Mouse (Mus musculus) retina, postnatal 7 days (tissue): ENCODE measurements around the gene Hikeshi.

Source experiments
- DNase-seq: peaks from one replicate; pipeline ENCODE4 v3.0.0-alpha.2; 2012; ENCODE audit warnings: low read depth, low spot score

Hikeshi gene

DNA sequence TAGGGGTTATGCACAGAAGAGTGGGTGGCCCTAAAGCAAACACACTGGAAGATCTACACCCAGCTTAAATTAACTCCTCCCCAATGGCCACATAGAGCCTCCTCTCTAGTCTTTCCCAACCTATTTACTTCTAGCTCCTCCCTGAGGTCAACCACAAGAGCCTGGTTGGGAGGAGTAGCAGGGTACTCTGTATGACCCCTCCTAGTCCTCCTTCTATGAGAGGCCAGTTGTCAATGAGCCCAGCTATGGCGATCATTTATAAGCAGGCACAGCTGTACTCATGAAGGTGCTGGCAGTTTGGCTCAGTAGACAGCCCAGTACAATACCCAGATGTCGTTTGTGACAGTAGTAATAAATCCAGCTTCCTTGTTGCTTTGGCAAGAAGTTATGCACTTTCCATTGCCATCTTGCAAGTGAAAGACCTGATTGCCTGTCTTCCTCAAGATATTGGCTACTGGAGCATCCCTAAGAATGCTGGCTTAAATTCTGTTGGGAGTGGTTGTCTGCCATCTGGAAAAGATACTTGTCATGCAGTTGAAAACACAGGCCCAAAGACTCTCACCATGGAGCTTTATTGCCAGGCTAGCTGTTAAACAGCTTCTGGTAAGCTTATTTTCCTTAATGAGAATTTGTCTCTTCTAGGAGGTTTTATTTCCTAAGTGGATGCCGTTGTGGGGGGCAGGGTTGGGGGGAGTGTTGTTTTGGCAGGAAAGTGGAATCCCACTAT is 27.4 kb downstream of the Hikeshi start:
- DNase-seq = no peak

DNA sequence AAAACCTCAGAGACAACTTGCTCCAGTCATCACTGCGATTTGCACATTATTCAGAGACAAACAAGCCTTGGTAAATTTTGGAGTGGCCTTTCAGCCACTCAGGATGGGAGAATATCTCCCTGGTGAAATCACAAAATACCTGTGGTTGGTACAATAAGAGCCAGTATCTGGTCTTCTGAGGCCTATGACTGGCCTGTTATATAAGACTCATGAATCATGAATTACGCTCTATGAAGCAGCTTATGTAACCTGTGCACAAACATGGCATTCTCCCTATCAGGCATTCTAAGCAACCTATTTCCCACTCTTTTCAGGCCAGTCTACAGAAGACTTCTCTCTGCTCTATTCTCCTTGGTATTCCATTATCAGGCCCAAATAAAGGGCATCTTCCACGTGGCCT is 28.6 kb downstream of the Hikeshi start:
- no peak for DNase-seq

DNA sequence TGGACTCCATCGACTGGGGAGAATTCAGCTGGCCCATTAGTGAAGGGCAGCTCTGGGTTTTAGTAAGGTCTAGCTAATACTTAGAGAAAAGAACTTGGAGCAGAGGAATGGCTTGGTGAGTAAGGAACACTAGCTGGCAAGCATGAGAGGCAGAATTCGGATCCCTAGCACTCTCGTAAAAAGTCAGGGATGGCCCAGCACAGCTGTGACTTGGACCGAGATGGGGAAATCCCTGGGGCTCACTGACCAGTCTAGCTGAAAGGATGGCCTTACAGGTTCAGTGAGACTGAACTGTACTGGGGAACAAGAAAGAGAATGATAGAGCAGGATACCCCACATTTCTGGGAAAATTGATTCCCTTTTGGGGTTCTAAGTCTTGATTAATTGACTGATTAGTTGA is 31.3 kb downstream of the Hikeshi start:
- no peak for DNase-seq

DNA sequence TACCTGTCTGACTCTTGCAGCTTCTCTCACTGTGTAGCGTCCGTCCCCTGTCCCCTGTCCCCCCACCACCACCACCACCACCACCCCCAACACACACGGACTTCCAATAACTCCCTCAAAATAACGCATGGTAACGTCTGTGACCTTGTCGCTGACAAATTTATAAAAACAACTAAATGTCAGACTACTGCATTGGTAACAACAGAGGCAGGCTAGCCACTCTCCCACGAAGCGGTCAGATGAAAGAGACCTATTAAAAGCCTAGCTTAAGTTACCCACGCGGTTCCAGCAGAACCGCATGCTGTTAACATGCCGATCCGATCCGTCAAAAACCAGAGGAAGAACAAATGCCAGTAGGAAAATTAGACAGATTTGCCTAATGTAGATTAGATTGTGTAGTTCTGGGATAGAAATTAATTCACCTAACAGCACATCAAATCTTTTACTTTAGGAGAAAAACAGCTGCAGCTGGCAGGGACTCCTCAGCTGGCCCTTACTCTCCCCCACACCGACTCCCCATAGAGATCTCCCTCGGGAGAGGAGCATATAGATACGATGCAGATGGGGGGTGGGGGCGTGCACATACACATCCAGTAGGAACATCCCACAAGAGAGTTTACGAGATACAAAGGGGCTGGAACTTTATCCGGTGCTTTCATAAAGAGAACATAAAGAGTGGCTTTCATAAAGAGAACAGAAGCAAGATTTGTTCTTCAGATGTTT is 31.9 kb downstream of the Hikeshi start:
- no peak for DNase-seq

DNA sequence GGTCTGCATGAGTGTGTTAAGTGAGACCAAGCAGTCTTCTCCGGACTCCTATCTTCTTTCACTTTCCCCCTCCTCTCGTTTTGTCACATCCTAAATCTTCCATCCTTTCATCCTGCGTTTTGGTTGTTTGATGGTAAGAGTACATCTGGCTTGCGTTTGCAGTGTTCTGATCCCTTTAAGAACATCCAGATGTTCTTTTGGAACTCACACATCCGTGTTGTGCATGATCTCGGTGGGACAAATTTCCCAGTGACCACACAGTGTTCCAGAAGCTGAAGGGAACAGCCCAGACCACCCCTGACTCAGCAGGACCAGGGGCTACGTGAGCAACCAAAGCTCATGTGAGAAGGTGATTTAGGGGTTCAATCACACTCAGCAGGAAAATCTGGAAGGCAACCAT is 32.6 kb downstream of the Hikeshi start:
- no peak for DNase-seq

DNA sequence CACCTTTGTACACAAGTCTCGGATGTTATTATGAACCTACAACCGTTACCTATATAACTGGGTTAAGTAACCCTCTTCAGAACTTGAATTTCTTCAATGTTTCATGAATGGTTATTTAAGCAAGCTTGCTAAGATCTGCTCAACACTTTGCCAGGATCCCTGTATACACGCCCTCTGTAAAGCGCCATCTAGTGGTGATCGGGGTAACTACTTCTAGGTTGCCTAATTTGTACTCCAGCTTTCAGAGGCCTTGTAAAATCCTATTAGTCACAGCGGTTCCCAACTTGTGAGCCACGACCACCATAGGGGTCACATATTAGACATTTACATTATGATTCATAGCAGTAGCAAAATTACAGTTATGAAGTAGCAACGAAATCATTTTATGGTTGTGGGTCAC is 33.1 kb downstream of the Hikeshi start:
- DNase-seq = peak; percentile 50

DNA sequence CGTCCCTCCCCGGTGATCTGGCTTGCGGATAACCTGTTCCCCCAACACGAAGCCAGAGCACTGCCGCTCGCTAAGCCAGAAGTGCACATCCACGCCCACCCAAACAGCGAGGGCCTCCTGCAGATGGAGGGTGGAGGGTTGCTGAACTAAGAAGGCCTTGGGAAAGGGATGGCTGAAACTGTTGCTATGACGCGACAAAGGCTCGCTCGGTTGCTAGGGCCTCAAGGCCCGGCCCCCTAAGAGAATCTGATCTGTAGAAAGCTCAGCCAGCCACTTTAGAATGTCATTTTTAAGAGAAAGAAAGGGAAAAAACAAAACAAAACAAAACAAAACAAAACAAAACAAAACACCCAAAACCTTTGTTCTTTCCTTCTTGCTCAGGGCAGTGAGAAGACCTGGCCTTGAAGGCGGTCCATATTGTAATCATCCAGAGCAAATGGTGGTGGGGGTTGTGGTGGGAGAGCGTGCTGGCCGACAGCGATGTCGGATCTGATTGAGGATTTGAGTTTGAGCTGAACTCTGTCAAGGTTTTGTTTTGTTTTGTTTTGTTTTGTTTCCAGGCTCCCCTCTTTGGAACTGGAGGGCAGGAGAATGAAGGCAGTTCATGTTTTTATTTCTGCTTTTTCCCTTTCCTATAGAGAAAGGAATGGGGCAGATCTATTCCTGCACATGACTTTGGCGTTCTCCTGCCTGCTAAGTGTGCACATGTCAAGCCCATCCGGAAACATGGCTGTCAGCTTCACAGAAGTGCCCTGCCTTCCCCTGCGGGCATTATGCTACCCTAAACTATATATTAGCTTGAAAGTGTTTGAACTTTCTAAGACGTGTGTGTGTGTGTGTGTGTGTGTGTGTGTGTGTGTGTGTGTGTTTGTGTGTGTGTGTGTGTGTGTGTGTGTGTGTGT is 37.3 kb downstream of the Hikeshi start, which contains the start of gene Ccdc81:
Gene Ccdc81, minus strand, starts transcription at position 188 of the 902 bp plus-strand sequence.
- DNase-seq = no peak

DNA sequence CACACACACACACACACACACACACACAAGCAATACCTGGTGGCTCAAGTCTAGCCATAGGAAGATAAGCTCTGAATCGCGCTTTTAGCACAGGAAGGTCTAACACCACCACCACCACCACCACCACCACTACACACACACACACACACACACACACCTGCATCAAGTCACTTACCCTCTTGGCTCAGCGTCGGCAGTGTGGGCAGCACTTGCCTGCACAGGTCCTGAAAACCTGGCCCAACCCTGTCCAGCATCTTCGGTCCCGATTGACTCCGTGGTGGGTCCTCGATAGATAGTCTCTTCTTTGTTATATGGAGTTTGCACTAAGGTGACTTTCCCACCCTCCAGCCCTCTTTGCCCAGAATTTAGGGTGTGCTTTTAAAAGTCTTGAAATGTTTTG is 38.0 kb downstream of the Hikeshi start:
- no peak for DNase-seq

DNA sequence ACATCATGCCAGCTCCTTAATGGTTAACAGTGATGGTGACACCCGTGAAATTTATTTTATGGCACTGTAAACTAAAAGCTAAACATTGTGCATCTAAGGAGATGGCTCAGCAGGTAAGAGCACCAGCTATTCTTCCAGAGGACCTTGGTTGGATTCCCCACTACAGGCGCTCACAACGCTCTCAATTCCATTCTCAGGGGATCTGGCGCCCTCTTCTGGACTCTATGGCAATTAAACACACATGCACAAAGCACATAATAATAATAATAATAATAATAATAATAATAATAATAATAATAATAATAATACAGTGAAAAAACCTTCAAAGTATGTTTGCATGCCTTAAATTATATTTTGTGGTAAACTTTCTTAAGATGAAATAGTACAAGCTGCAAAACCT is 49.1 kb downstream of the Hikeshi start:
- DNase-seq = no peak

DNA sequence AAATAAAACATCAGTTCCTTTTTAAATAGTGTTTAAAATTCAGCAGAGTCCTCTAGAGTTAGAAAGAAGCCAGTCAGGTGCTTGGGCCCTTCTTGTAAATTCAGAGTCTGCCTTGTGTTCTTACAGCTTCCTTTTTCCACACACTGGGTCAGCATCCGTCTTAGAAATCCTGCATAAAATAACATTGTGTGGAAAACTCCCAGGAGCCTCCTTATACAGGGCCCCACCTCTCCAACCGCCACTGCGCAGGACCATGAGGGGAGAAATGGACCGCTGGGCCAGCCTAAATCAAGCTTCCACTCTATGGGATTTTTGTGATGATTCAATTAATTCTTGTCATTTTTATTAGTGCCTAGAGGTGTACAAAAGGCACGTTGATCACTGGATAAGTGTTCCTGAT is 49.6 kb downstream of the Hikeshi start:
- DNase-seq = no peak

DNA sequence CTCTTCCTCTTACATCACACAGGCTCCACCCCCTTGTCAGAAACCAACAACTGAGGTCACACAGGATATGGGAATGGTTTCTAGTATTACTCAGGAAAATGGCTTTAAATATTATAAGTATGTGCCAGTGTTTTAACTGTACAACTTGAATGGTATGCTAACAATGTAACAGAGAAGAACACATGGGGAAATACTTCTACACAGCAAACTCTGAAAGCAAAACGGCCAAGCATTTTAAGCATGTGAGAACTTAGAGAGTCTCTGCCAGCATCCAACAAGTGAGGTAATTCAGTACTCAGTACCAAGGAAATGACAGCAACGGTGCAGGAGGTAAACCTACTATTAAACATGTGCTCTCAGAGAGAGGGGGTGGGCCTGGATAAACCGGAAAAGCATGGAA is 56.5 kb downstream of the Hikeshi start:
- no peak for DNase-seq

DNA sequence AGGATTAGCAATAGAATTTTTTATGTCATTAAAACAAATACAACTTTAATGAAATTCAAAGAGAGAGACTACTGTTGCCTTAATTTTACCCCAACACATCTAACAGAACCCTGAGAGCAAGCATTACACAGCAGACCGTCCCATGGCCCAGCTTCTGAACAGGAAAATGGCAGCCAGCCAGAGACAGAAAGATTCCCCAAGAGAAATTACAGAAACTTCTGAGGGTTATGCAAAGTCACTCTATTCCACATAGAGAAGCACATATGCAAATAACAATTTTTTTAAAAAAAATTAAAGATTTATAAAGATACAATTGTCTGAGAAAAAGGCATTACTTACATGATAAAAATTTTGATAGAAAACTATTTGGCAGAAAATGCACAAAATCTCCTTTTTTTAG is 61.3 kb downstream of the Hikeshi start:
- DNase-seq = no peak
